Mouse (Mus musculus): ENCODE results near the gene B4galt3. TPM values are rescaled to one million over a fixed set of nuclear protein-coding genes. Genes with fewer than 3 reads are reported as not detected.

The B4galt3 gene
- total and polyA plus RNA-seq, 2 experiments from 2014 or later, result 28.9 to 34.3 TPM

DNA sequence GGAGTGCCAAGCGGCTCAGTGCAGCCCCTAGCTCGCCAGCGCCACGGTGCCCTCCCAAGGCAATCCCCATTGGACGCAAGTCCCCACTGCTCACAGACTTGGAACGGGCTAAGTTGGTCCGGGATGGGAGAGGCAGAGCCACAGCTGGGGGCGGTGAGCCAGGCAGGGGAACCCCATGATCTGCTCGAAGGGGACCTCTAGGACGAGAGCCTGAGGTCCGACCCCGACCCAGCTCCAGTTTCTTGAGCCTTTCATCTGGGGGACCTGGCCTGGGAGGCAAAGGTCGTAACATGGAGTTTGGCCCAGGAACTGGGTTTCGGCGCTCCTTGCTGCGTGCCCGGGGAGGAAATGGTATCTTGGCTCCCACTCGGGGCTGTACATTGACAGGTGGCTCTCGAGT, 16.4 kb downstream of the B4galt3 start:
- Histone ChIP-seq H3K4me3 (ENCODE audit: low read depth, low read length) (no peak overlapping the region), H3K4me2 (ENCODE audit: low read depth, low read length) (peak overlapping the region; percentile 84)
- DNase-seq (ENCODE audit: low spot score), result no peak

GRCm38 (mm10) chr1:171287136-171288081, 17.3 kb downstream of the B4galt3 start, which contains the start of gene Usp21:
Gene Usp21 (minus strand): TSS chr1:171287991.
- peak; percentile 96 for ATAC-seq (ENCODE audit: insufficient read depth, low read depth)
- Histone ChIP-seq H3K27ac (ENCODE audit: low read depth) (peak within 1 kb of the TSS; percentile 88), H3K9me3 (replicated peaks; ENCODE audit: control insufficient read depth, low read length) (no peaks in the 10 kb centered on the region), H3K4me2 (ENCODE audit: low read depth, low read length) (peak within 1 kb of the TSS; percentile 84), H3K36me3 (replicated peaks; ENCODE audit: control insufficient read depth, insufficient read depth, low read length) (peaks cover 44% of the 10 kb centered on the region), H3K4me1 (ENCODE audit: control insufficient read depth, insufficient read depth) (peaks cover 7% of the 10 kb centered on the region; the same call in 1 of the 2 replicates), H3K27me3 (ENCODE audit: control insufficient read depth, insufficient read depth, low read length) (no peaks in the 10 kb centered on the region), H3K4me3 (ENCODE audit: low read depth, low read length) (peak within 1 kb of the TSS; percentile 95), H3K9ac (replicated peaks; ENCODE audit: low read depth, low read length) (peak within 1 kb of the TSS; percentile 92)
- WGBS, result under 1% methylated on average over 49 of the region's 49 CpGs
- peak; percentile 96 for DNase-seq (ENCODE audit: low spot score)
- TF ChIP-seq CTCF (IDR thresholded peaks at IDR 0.05; ENCODE audit: low read depth), result no peak
- peak; percentile 71; the same call in 1 of the 2 replicates for TF ChIP-seq EP300 (IDR thresholded peaks at IDR 0.05; ENCODE audit: low read depth)

More for the DNA sequence above, 16.4 kb downstream of the B4galt3 start:
- Histone ChIP-seq H3K36me3 (replicated peaks; ENCODE audit: control insufficient read depth, insufficient read depth, low read length) (peaks cover 44% of the 10 kb centered on the region), H3K9me3 (replicated peaks; ENCODE audit: control insufficient read depth, low read length) (no peaks in the 10 kb centered on the region), H3K9ac (replicated peaks; ENCODE audit: low read depth, low read length) (no peak overlapping the region), H3K4me1 (ENCODE audit: control insufficient read depth, insufficient read depth) (peaks cover 7% of the 10 kb centered on the region; the same call in 1 of the 2 replicates), H3K27ac (ENCODE audit: low read depth) (no peak overlapping the region), H3K27me3 (ENCODE audit: control insufficient read depth, insufficient read depth, low read length) (no peaks in the 10 kb centered on the region)
- no peak for TF ChIP-seq CTCF (IDR thresholded peaks at IDR 0.05; ENCODE audit: low read depth)
- no peak for TF ChIP-seq EP300 (IDR thresholded peaks at IDR 0.05; ENCODE audit: low read depth)
- ATAC-seq (ENCODE audit: insufficient read depth, low read depth), result no peak
- 91% methylated on average over 19 of the region's 19 CpGs for WGBS

- TF ChIP-seq EP300 (IDR thresholded peaks at IDR 0.05; ENCODE audit: low read depth) (no peak), CTCF (IDR thresholded peaks at IDR 0.05; ENCODE audit: low read depth) (no peak)
- Histone ChIP-seq H3K27ac (ENCODE audit: low read depth) (no peak overlapping the region), H3K9ac (replicated peaks; ENCODE audit: low read depth, low read length) (no peak overlapping the region), H3K4me1 (ENCODE audit: control insufficient read depth, insufficient read depth) (peaks cover 8% of the 10 kb centered on the region; the same call in 1 of the 2 replicates), H3K9me3 (replicated peaks; ENCODE audit: control insufficient read depth, low read length) (no peaks in the 10 kb centered on the region), H3K4me2 (ENCODE audit: low read depth, low read length) (peak overlapping the region; percentile 84; the same call in 1 of the 2 replicates), H3K27me3 (ENCODE audit: control insufficient read depth, insufficient read depth, low read length) (no peaks in the 10 kb centered on the region), H3K36me3 (replicated peaks; ENCODE audit: control insufficient read depth, insufficient read depth, low read length) (peaks cover 38% of the 10 kb centered on the region), H3K4me3 (ENCODE audit: low read depth, low read length) (peak overlapping the region; percentile 95; the same call in 1 of the 2 replicates)
- ATAC-seq (ENCODE audit: insufficient read depth, low read depth) (no peak), DNase-seq (ENCODE audit: low spot score) (no peak)
- 70% methylated on average over 4 of the region's 4 CpGs for WGBS
Measured at GRCm38 (mm10) chr1:171288328-171288727, 18.2 kb downstream of the B4galt3 start.

DNA sequence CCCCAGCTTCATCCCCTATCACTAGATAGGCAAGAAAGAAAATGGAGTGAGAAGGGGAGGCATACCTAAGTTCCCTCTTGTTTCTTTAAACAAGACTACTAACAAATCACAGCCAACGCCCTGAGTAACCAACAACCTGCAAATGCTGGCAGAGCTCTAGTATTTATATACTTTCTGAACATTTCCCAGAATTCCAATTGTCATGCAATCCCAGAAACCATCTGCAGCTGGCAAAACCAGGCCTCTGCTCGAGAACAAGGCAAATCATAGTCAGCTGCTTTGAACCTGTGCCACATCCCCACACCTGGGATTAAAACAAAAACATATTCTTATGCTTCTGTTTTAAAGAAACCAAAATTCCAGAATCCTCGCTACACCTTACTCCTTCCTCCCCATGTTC, 23.2 kb downstream of the B4galt3 start:
- H3K27ac ChIP-seq (ENCODE audit: low read depth), result no peak overlapping the region
- peaks cover 16% of the 10 kb centered on the region for H3K36me3 ChIP-seq (replicated peaks; ENCODE audit: control insufficient read depth, insufficient read depth, low read length)
- 78% methylated on average over 3 of the region's 3 CpGs for WGBS
- ATAC-seq (ENCODE audit: insufficient read depth, low read depth) (no peak), DNase-seq (ENCODE audit: low spot score) (no peak)
- H3K9me3 ChIP-seq (replicated peaks; ENCODE audit: control insufficient read depth, low read length), result no peaks in the 10 kb centered on the region
- TF ChIP-seq CTCF (IDR thresholded peaks at IDR 0.05; ENCODE audit: low read depth), result no peak
- no peak for TF ChIP-seq EP300 (IDR thresholded peaks at IDR 0.05; ENCODE audit: low read depth)
- H3K4me3 ChIP-seq (ENCODE audit: low read depth, low read length), result no peak overlapping the region
- H3K4me1 ChIP-seq (ENCODE audit: control insufficient read depth, insufficient read depth), result peaks cover 9% of the 10 kb centered on the region
- H3K9ac ChIP-seq (replicated peaks; ENCODE audit: low read depth, low read length), result no peak overlapping the region
- 0 out of 2 replicates have a peak, but pooled peaks cover 7% of the 10 kb centered on the region for H3K27me3 ChIP-seq (ENCODE audit: control insufficient read depth, insufficient read depth, low read length)
- peak overlapping the region; percentile 69 for H3K4me2 ChIP-seq (ENCODE audit: low read depth, low read length)

GRCm38 (mm10) chr1:171293906-171294297, 23.8 kb downstream of the B4galt3 start:
- Histone ChIP-seq H3K9ac (replicated peaks; ENCODE audit: low read depth, low read length) (peak overlapping the region; percentile 76), H3K27me3 (ENCODE audit: control insufficient read depth, insufficient read depth, low read length) (0 out of 2 replicates have a peak, but pooled peaks cover 7% of the 10 kb centered on the region), H3K4me3 (ENCODE audit: low read depth, low read length) (peak overlapping the region; percentile 67), H3K4me1 (ENCODE audit: control insufficient read depth, insufficient read depth) (peaks cover 9% of the 10 kb centered on the region), H3K9me3 (replicated peaks; ENCODE audit: control insufficient read depth, low read length) (no peaks in the 10 kb centered on the region), H3K4me2 (ENCODE audit: low read depth, low read length) (peak overlapping the region; percentile 69), H3K27ac (ENCODE audit: low read depth) (peak overlapping the region; percentile 89), H3K36me3 (replicated peaks; ENCODE audit: control insufficient read depth, insufficient read depth, low read length) (peaks cover 12% of the 10 kb centered on the region)
- DNase-seq (ENCODE audit: low spot score) (no peak), ATAC-seq (ENCODE audit: insufficient read depth, low read depth) (no peak)
- TF ChIP-seq EP300 (IDR thresholded peaks at IDR 0.05; ENCODE audit: low read depth) (no peak), CTCF (IDR thresholded peaks at IDR 0.05; ENCODE audit: low read depth) (no peak)
- WGBS, result 40% methylated on average over 5 of the region's 5 CpGs
